Mouse (Mus musculus) frontal cortex, postnatal 36 days (tissue): ENCODE results near the gene Zfp428.
"Not testable (repeated sequence)": the region's sequence is repeated elsewhere in the genome, so short reads cannot be mapped to it uniquely, and the experiment has no call there.

ENCODE experiments used
- DNase-seq, 2 experiments: peaks; one replicate each; pipeline ENCODE4 v3.0.0; 2022; ENCODE audit warnings: low spot score in 2 of 2

The Zfp428 gene

GRCm38 (mm10) chr7:24519130-24519529 lies 12.3 kb downstream of the Zfp428 start:
- no peak for DNase-seq

GRCm38 (mm10) chr7:24520054-24520453 lies 13.2 kb downstream of the Zfp428 start:
- DNase-seq = not testable (repeated sequence)

GRCm38 (mm10) chr7:24522805-24523204 lies 16.0 kb downstream of the Zfp428 start:
- no peak for DNase-seq

DNA sequence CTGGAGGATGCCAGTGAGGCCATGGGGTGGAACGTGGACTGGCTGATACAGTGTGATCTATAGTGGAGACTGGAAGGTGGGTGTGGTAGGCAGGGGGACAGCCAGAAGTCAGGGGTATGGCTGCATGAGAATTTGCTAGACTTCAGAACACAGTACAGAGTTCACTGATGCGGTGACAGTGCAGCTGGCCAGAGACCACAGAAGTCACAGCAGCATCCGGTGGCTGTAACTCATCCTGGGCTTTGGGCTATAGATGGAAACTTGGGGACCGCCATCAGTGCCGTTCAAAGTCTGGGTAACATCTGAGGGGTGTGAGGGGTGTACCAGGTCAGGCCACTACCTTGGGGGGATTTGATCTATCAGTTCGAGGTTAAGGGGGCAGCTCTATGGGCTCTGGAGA lies 16.9 kb downstream of the Zfp428 start:
- DNase-seq = no peak

DNA sequence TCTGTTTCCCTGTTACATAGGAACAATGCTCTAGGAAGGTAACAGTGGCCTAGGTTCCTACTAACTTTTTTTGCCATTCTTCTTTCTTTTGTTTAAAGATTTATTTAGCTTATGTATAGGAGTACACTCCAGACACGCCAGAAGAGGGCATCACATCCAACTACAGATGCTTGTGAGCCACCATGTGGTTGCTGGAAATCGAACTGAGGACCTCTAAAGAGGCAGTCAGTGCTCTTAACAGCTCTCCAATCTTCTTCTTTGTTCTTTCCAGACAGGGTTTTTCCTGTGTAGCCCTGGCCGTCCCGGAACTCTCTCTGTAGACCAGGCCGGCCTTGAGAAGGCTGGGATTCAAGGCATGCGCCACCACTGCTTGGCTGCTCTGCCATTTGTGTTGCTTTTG lies 18.2 kb downstream of the Zfp428 start:
- DNase-seq = no peak

DNA sequence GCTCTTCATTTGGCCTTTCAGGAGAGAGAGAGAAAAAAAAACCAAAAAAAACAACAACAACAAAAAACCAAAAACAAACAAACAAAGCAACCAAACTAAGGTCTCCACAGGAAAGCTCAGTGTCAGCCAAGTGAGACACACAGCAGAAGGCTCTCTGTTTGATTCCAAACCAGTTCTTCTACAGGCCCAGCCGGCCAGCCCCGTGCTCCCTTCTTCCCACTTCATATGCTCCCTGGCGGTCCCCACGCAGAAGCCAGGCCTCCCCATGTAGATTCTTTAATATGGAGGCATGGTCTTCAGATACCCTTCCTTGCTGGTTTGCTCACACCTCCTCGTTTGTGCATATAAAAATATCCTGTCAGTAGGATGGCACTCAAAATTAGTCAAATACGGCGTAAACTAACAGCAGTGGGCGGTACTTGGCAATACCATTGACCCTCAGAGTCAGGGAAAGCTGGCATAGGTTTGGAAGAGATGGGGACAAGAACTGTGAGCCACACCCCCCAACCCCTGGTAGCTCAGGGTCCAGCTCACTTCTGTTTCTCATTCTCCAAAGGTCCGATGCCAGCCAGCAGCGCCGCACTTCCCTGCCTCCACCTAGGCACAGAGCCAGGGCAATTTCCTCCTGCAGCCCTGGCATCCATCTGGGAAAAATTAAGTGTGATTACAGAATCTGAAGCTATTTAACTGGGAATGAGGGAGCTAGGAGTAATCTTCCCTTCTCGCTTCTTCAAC lies 19.0 kb downstream of the Zfp428 start:
- DNase-seq = no peak

DNA sequence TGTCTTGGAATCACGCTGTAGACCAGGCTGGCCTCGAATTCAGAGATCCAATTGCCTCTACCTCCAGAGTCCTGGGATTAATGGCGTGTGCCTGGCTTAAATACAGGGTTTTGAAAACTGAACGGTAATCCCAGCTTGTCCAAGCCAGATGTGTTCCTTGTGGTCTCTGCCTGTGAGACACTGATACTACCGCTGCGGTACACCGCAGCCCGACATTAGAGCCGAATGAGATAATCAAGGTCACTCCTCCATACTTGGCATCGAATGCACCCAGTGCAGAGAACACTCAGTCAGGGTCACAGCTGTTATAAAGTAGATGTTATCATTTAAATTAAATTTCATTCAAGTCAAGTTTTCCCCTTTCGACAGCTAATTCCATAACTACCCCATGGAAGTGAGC lies 22.1 kb downstream of the Zfp428 start:
- DNase-seq = no peak

DNA sequence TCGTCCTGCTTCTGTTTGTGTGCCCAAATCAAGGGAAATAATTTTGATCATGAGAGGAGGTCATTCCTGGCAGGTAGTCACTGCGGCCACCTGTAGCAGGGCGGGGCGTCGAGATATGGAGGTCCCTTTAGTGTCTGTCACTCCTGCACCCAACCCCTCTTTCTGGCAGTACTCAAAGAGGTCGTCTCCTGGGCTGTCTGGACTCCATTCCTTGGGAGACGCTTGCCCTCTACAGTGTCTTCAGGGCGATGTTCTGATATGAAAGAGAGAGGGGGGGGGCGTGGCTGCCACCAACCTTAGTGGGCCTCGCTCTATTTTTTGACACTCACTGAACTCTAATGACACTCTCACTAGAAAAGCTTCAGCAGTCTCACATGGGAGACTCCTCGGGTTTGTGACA lies 22.8 kb downstream of the Zfp428 start:
- DNase-seq = no peak

GRCm38 (mm10) chr7:24530062-24530931 lies 23.5 kb downstream of the Zfp428 start, which contains the start of gene Irgq:
Irgq (plus strand) TSS chr7:24530689.
- DNase-seq = peak; percentile 99

- DNase-seq = peak; percentile 79 to 80
Measured at GRCm38 (mm10) chr7:24531211-24531971, 24.6 kb downstream of the Zfp428 start.

GRCm38 (mm10) chr7:24533031-24533571 lies 26.3 kb downstream of the Zfp428 start:
- no peak for DNase-seq

- no peak for DNase-seq
Measured at GRCm38 (mm10) chr7:24533806-24534205, 27.0 kb downstream of the Zfp428 start.

DNA sequence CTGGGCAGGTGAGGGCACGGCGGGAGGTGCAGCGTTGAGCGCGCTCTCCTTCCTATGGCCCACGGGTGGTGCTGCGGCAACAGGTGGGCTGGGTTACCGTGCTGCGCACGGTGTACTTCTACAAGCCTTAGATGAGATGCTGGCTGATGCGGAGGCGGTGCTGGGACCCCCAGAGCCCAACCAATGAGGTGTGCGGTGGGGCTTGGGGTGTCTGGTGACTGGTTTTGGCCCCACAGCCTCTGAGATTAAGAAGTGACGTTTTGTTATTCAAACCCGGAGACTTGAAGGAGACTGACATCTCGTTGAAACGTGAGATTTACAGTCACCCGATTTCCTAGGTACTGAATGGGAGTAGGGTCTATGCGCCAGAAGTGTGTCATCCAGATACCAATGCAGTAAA lies 27.5 kb downstream of the Zfp428 start:
- no peak for DNase-seq

- DNase-seq = no peak
Measured at GRCm38 (mm10) chr7:24537081-24537480, 30.3 kb downstream of the Zfp428 start.

GRCm38 (mm10) chr7:24537591-24537990 lies 30.8 kb downstream of the Zfp428 start:
- no peak for DNase-seq

DNA sequence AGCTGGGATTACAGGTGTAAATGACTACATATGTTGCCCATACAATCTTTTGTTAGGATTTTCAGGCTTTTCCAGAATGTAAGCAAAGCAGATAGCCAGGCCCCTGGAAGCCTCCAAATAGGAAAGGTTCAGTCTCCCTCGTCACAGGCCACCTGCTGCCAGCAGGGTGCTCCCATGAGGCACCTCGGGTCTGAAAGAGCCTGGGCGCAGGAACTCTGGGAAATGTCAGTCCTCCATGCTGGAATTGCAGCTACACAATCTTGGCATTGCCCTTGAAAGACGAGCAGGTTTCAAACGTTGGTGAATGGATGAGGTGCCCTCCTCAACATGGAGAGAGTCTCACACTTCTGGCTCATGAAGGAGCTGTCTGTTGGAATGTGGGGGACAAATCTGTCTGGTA lies 31.3 kb downstream of the Zfp428 start:
- no peak for DNase-seq

GRCm38 (mm10) chr7:24538701-24539100 lies 31.9 kb downstream of the Zfp428 start:
- no peak for DNase-seq

DNA sequence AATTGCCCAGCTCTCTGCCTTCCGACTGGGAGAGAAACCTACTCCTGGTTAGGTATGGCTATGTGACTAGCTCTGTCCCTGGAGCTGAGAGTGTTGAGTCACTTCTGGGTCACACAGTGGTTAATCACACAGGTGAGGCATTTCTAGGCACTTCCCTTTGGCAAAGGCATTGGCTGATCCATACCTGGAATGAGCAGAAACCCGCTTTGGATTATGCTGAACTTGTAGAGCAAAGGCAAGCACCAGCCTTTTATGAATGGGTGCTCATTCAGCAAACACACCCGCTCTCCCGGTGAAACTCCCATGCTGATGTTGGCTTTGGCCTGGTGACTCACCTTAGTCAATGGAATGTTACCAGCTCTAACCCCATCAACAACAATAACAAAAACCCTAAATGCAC lies 32.9 kb downstream of the Zfp428 start:
- DNase-seq = no peak

DNA sequence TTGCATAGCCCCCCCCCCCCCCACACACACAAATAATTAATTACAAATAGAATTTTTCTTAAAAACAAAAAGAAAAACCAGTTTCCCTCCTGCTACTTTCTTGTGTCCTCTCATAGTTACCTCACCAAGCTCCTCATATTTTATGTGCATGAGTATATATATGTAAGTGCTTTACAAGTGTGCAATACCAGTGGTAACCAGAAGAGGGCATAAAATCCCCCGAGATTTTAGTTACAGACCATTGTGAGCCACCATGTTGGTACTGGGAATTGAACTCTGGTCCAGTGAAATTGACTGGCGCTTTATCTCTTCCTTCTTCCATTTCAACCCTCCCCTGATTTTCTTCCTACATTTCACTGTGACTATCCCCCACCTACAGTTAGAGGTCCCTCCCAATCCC lies 37.7 kb downstream of the Zfp428 start:
- DNase-seq = no peak

- DNase-seq = no peak
Measured at GRCm38 (mm10) chr7:24546068-24546614, 39.3 kb downstream of the Zfp428 start, which contains the start of the genes Pinlyp and Xrcc1. Pinlyp (minus strand) TSS chr7:24546118. Xrcc1 (plus strand) TSS chr7:24546289.

GRCm38 (mm10) chr7:24546634-24547389 lies 40.0 kb downstream of the Zfp428 start:
- DNase-seq = peak; percentile 99
